ENCODE assay signal across 8 mouse cellular contexts in the genomic region with DNA sequence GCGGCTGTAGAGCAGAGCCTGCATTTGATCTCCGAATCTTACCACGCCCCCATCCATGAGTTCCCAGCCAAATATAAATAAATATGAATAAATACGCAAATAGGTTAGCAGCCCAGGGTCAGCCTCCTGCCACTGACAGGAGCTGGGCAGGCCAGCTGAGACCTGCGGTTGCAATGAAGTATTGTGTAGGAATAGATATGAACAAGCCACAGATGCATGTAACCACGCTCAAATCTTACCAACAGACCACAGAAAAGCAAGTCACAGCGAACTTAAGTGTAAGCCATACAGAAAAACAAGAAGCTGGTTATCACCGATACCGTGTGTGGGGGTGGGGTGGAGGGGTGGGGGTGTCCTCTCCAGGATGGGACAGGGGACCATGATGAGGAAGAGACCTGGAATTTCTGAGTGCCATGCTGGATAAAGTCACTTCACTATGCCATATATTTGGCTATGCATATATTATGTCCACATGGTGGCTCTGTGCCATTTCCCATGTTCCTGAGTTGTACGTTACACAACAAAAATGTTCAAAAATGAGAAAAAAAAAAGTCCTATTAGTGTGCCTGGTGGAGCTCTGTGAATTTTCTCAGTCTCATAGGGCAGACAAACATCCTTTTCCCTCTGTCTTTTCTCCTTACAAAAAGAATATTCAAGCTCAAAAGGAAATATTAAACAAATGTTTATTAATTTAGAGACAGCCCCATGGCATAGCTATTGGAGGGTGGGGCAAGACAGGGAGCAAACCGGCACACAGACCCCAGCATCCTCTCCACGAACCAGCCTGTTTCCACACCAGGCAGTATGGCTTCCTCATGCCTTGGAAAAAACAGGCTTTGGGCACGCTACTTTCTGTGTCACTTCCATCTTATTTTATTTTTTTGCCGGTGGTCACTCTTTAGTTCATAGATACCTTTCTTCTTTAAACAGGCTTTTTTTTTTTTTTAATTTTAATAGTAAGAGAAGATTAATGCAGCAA. TPM values are rescaled to one million over a fixed set of nuclear protein-coding genes. Genes with fewer than 3 reads are reported as not detected.
DNase-seq lines count a peak whose midpoint lies in the region; ATAC-seq and TF ChIP-seq lines count a peak whose summit lies in the region.

No protein-coding gene starts in this region.

- H3K4me3 ChIP-seq in kidney, embryonic 15.5 days (replicated peaks) = 0 out of 2 replicates have a peak overlapping the region, but pooled peaks have one; percentile 44
- H3K4me3 ChIP-seq in cortical plate, adult 2 months (ENCODE audit: insufficient read depth, low read length) = peak overlapping the region; percentile 30; the same call in 1 of the 2 replicates
- H3K4me3 ChIP-seq in hindbrain, postnatal 0 days (ENCODE audit: low read length) = peak overlapping the region; percentile 39; the same call in 1 of the 2 replicates
- peak overlapping the region; percentile 36; the same call in 1 of the 2 replicates for H3K4me3 ChIP-seq in midbrain, embryonic 16.5 days (ENCODE audit: low read depth, low read length)

- intact Hi-C loops in left cerebral cortex, postnatal 10 days (cut with DNase I) = no loop called here

- peak overlapping the region; percentile 74 for H3K4me2 ChIP-seq in kidney, embryonic 15.5 days
- peak overlapping the region; percentile 74 for H3K4me2 ChIP-seq in hindbrain, postnatal 0 days (ENCODE audit: low read depth, low read length)
- peak overlapping the region; percentile 72 for H3K4me2 ChIP-seq in midbrain, embryonic 16.5 days (ENCODE audit: low read length)

- peaks cover 22% of the 10 kb centered on the region; the same call in 1 of the 2 replicates for H3K27me3 ChIP-seq in kidney, embryonic 15.5 days
- no peaks in the 10 kb centered on the region for H3K27me3 ChIP-seq in hindbrain, postnatal 0 days (ENCODE audit: insufficient read depth, low read length)
- H3K27me3 ChIP-seq in midbrain, embryonic 16.5 days (ENCODE audit: control insufficient read depth, insufficient read depth, low read depth, low read length) = no peaks in the 10 kb centered on the region

- no peaks in the 10 kb centered on the region for H3K9me3 ChIP-seq in kidney, embryonic 15.5 days (replicated peaks)
- no peaks in the 10 kb centered on the region for H3K9me3 ChIP-seq in hindbrain, postnatal 0 days (ENCODE audit: low read length)
- H3K9me3 ChIP-seq in midbrain, embryonic 16.5 days (replicated peaks; ENCODE audit: control insufficient read depth, low read length, poor library complexity, severe bottlenecking) = no peaks in the 10 kb centered on the region

- no peaks in the 10 kb centered on the region for H3K36me3 ChIP-seq in kidney, embryonic 15.5 days
- H3K36me3 ChIP-seq in hindbrain, postnatal 0 days (ENCODE audit: insufficient read depth, low read length) = no peaks in the 10 kb centered on the region
- H3K36me3 ChIP-seq in midbrain, embryonic 16.5 days (ENCODE audit: control insufficient read depth, insufficient read depth, low read length) = no peaks in the 10 kb centered on the region

- no peak for TF ChIP-seq POLR2A in cortical plate, adult 2 months (IDR thresholded peaks at IDR 0.05; ENCODE audit: extremely low read depth, insufficient read depth, low read length)

- H3K9ac ChIP-seq in kidney, embryonic 15.5 days = no peak overlapping the region
- H3K9ac ChIP-seq in hindbrain, postnatal 0 days (replicated peaks; ENCODE audit: low read length) = no peak overlapping the region
- H3K9ac ChIP-seq in midbrain, embryonic 16.5 days (ENCODE audit: low read depth, low read length) = no peak overlapping the region; the same call in 1 of the 2 replicates

- 29% methylated on average over 14 of the region's 14 CpGs for WGBS in kidney, embryonic 15.5 days
- WGBS in hindbrain, postnatal 0 days = 43% methylated on average over 14 of the region's 14 CpGs
- 41% methylated on average over 14 of the region's 14 CpGs for WGBS in midbrain, embryonic 16.5 days

- DNase-seq in kidney, postnatal 36 days = no peak
- peak; percentile 58 for DNase-seq in hindbrain, postnatal 0 days (ENCODE audit: low spot score)
- DNase-seq in left cerebral cortex, postnatal 10 days (ENCODE audit: extremely low spot score in 1 of 2, low spot score in 2 of 2) = no peak
- DNase-seq in frontal cortex, postnatal 14 days (ENCODE audit: low spot score in 2 of 2) = no peak
- DNase-seq in layer of hippocampus, adult 18-20 months (ENCODE audit: low spot score in 2 of 2) = no peak

- peak overlapping the region; percentile 84; the same call in 1 of the 2 replicates for H3K27ac ChIP-seq in kidney, embryonic 15.5 days
- no peak overlapping the region for H3K27ac ChIP-seq in cortical plate, adult 2 months (ENCODE audit: insufficient read depth, low read length)
- peak overlapping the region; percentile 82 for H3K27ac ChIP-seq in hindbrain, postnatal 0 days
- peak overlapping the region; percentile 85 for H3K27ac ChIP-seq in midbrain, embryonic 16.5 days (ENCODE audit: low read length)

- TF ChIP-seq CTCF in cortical plate, adult 2 months (IDR thresholded peaks at IDR 0.05; ENCODE audit: extremely low read depth, insufficient read depth, low read length) = no peak
- TF ChIP-seq CTCF in hindbrain, postnatal 0 days (IDR thresholded peaks at IDR 0.05; ENCODE audit: low read depth) = 0 out of 2 replicates have a peak, but pooled peaks have one; percentile 3

- ATAC-seq in kidney, embryonic 15.5 days (replicated peaks; ENCODE audit: low FRiP score) = no peak
- ATAC-seq in hindbrain, postnatal 0 days = peak; percentile 46; the same call in 1 of the 2 replicates
- 0 out of 2 replicates have a peak, but pooled peaks have one; percentile 8 for ATAC-seq in midbrain, embryonic 16.5 days

- peaks cover 42% of the 10 kb centered on the region for H3K4me1 ChIP-seq in kidney, embryonic 15.5 days
- H3K4me1 ChIP-seq in cortical plate, adult 2 months (ENCODE audit: control insufficient read depth, insufficient read depth, low read length) = peaks cover 4% of the 10 kb centered on the region; the same call in 1 of the 2 replicates
- H3K4me1 ChIP-seq in hindbrain, postnatal 0 days (ENCODE audit: insufficient read depth, low read length) = 0 out of 2 replicates have a peak, but pooled peaks cover 6% of the 10 kb centered on the region
- H3K4me1 ChIP-seq in midbrain, embryonic 16.5 days (ENCODE audit: control insufficient read depth, insufficient read depth, low read length) = peaks cover 26% of the 10 kb centered on the region

RNA-seq across cellular contexts. Expression of gene Fbxl14, which starts 28.2 kb away (rescaled TPM):
- 5.0 and 6.1 TPM in 2 replicates for polyA plus RNA-seq in kidney, embryonic 15.5 days (2015; fragmentation: Nextera tagmentation; extraction: Ambion mirVana)
- polyA plus RNA-seq in cortical plate, adult 2 months (2012; rRNA removed) = 29.0 and 29.4 TPM in 2 replicates
- 51.6 and 57.3 TPM in 2 replicates for total RNA-seq in hindbrain, postnatal 0 days (2014; rRNA removed)
- 2.0 and 2.7 TPM in 2 replicates for polyA plus RNA-seq in hindbrain, postnatal 0 days (2015; fragmentation: Nextera tagmentation; extraction: Ambion mirVana)
- polyA plus RNA-seq in midbrain, embryonic 16.5 days (2015; fragmentation: Nextera tagmentation; extraction: Ambion mirVana) = 2.0 and 2.5 TPM in 2 replicates
- 10 to 100 TPM; 20.6 to 21.6 TPM for total RNA-seq in left cerebral cortex, postnatal 10 days (2021)
- total RNA-seq in layer of hippocampus, adult 18-20 months (2021) = 10 to 100 TPM; 38.6 to 40.1 TPM

RNA-seq across cellular contexts. Expression of gene Adipor2, which starts 33.8 kb away (rescaled TPM):
- polyA plus RNA-seq in kidney, embryonic 15.5 days (2015; fragmentation: Nextera tagmentation; extraction: Ambion mirVana) = 42.3 and 45.0 TPM in 2 replicates
- polyA plus RNA-seq in cortical plate, adult 2 months (2012; rRNA removed) = 37.7 and 38.0 TPM in 2 replicates
- 40.9 and 41.8 TPM in 2 replicates for total RNA-seq in hindbrain, postnatal 0 days (2014; rRNA removed)
- polyA plus RNA-seq in hindbrain, postnatal 0 days (2015; fragmentation: Nextera tagmentation; extraction: Ambion mirVana) = 30.8 and 32.2 TPM in 2 replicates
- polyA plus RNA-seq in midbrain, embryonic 16.5 days (2015; fragmentation: Nextera tagmentation; extraction: Ambion mirVana) = 32.8 and 39.3 TPM in 2 replicates
- 10 to 100 TPM; 40.5 to 43.1 TPM for total RNA-seq in left cerebral cortex, postnatal 10 days (2021)
- 10 to 100 TPM; 47.1 to 50.6 TPM for total RNA-seq in layer of hippocampus, adult 18-20 months (2021)
